Mouse (Mus musculus) stomach, postnatal 0 days (tissue): ENCODE measurements around the gene Gm8334. TPM values are rescaled to one million over a fixed set of nuclear protein-coding genes. Genes with fewer than 3 reads are reported as not detected.
"Not testable (repeated sequence)": the region's sequence is repeated elsewhere in the genome, so short reads cannot be mapped to it uniquely, and the experiment has no call there.

Source experiments
- ATAC-seq: fragments of 200-750 bp; cut with Nextera tagmentation; 2 replicates; pipeline ENCODE4 v1.8.0; 2017; ENCODE audit not compliant: low FRiP score, low TSS enrichment
- DNase-seq: peaks from one replicate; pipeline ENCODE4 v3.0.0-alpha.2; 2016; ENCODE audit warnings: low spot score
- H3K27ac ChIP-seq: fragments of 300-500 bp; sonication (generic); replicated peaks from 2 replicates; pipeline ENCODE4 v1.5.1; 2014; ENCODE audit warnings: mild to moderate bottlenecking, control low read depth
- H3K27me3 ChIP-seq: fragments of 300-500 bp; sonication (generic); 2 replicates; pipeline ENCODE4 v1.6.1; 2014; ENCODE audit warnings: low read length; ENCODE audit not compliant: control insufficient read depth, insufficient read depth
- H3K36me3 ChIP-seq: fragments of 300-500 bp; sonication (generic); 2 replicates; pipeline ENCODE4 v1.6.1; 2014; ENCODE audit warnings: low read length, mixed read lengths; ENCODE audit not compliant: control insufficient read depth, insufficient read depth
- H3K4me1 ChIP-seq: fragments of 300-500 bp; sonication (generic); replicated peaks from 2 replicates; pipeline ENCODE4 v1.6.1; 2014; ENCODE audit warnings: antibody characterized with exemption; ENCODE audit not compliant: control insufficient read depth, insufficient read depth
- H3K4me2 ChIP-seq: fragments of 300-500 bp; sonication (generic); replicated peaks from 2 replicates; pipeline ENCODE4 v1.6.1; 2014; ENCODE audit warnings: low read depth, mild to moderate bottlenecking, control low read depth, moderate library complexity
- H3K4me3 ChIP-seq: fragments of 300-500 bp; sonication (generic); 2 replicates; pipeline ENCODE4 v1.5.1; 2014; ENCODE audit warnings: low read depth, low read length, control low read depth
- H3K9ac ChIP-seq: fragments of 300-500 bp; sonication (generic); 2 replicates; pipeline ENCODE4 v1.6.1; 2014; ENCODE audit warnings: mild to moderate bottlenecking, low read length, control low read depth, mixed read lengths
- H3K9me3 ChIP-seq: fragments of 300-500 bp; sonication (generic); 2 replicates; pipeline ENCODE4 v1.6.1; 2016; ENCODE audit warnings: low read length; ENCODE audit not compliant: control insufficient read depth
- WGBS: fragments of 180-500 bp; shearing (Covaris S2); extraction: QIAGEN DNeasy Blood & Tissue Kit; methylation state at CpG from one replicate; pipeline ENCODE4 v1.1.7; 2014; 5-methylcytosine and 5-hydroxymethylcytosine counted together
- polyA plus RNA-seq: library from polyadenylated mRNA; unstranded; fragments of >200 nt; fragmentation: Nextera tagmentation; extraction: Ambion mirVana; gene quantifications from 2 replicates; pipeline ENCODE4 v1.2.1, GENCODE M21; 2015

The Gm8334 gene
- polyA plus RNA-seq, result 0.13 TPM in 1 of 2 replicates, not detected in the other

GRCm38 (mm10) chrX:148615053-148615452, at the start of gene Gm8334:
Gene Gm8334, minus strand, starts transcription at chrX:148615153.
- H3K4me3 ChIP-seq, H3K9me3 ChIP-seq, H3K9ac ChIP-seq, H3K27ac ChIP-seq, H3K4me2 ChIP-seq, H3K27me3 ChIP-seq, DNase-seq, H3K4me1 ChIP-seq, H3K36me3 ChIP-seq, ATAC-seq: not testable (repeated sequence)
- WGBS, result 91% methylated on average over 3 of the region's 7 CpGs

GRCm38 (mm10) chrX:148663298-148663697, 48.3 kb upstream of the Gm8334 start, which contains the start of gene Gm15127:
Gene Gm15127, plus strand, starts transcription at chrX:148663598.
- WGBS, result 75% methylated on average over 2 of the region's 4 CpGs
- H3K9me3 ChIP-seq, H3K9ac ChIP-seq, H3K36me3 ChIP-seq, H3K4me2 ChIP-seq, H3K4me3 ChIP-seq, ATAC-seq, DNase-seq, H3K4me1 ChIP-seq, H3K27ac ChIP-seq, H3K27me3 ChIP-seq: not testable (repeated sequence)

Other genes with a start within 250 kb of the Gm8334 start
- gene Gm15114, start 126.2 kb downstream of the Gm8334 start, polyA plus RNA-seq, result not detected in 2 replicates
- gene Gm15127, start 48.4 kb upstream of the Gm8334 start, polyA plus RNA-seq, result not detected in 2 replicates
- gene Luzp4, start 242.5 kb upstream of the Gm8334 start, polyA plus RNA-seq, result not detected in 2 replicates